Mouse (Mus musculus) cerebellum, adult 2 months (tissue): ENCODE results near the gene Gm29427.

Experiments
- CTCF ChIP-seq: fragments of 200-500 bp; IDR thresholded peaks from 2 replicates; pipeline ENCODE4 v1.5.1; 2011; ENCODE audit warnings: low read depth, mild to moderate bottlenecking, control low read depth, low read length, moderate library complexity, borderline replicate concordance; ENCODE audit not compliant: insufficient read depth
- POLR2A ChIP-seq: fragments of 200-500 bp; IDR thresholded peaks from 2 replicates; pipeline ENCODE4 v1.6.1; 2011; ENCODE audit warnings: low read length, control low read depth, borderline replicate concordance; ENCODE audit not compliant: insufficient read depth

- TF ChIP-seq CTCF (no peak), POLR2A (peak; percentile 57; the same call in 1 of the 2 replicates)
Measured at GRCm38 (mm10) chr1:130717291-130717871, 1.8 kb upstream of the Gm29427 start, which contains the start of gene Yod1.
